Mouse (Mus musculus) forelimb bud, embryonic 11.5 days (tissue): ENCODE measurements around the gene Usp44.

Source experiments
- DNase-seq: peaks from one replicate; pipeline ENCODE4 v3.0.0-alpha.2; 2012; ENCODE audit warnings: low read depth, low spot score

Gene Usp44

DNA sequence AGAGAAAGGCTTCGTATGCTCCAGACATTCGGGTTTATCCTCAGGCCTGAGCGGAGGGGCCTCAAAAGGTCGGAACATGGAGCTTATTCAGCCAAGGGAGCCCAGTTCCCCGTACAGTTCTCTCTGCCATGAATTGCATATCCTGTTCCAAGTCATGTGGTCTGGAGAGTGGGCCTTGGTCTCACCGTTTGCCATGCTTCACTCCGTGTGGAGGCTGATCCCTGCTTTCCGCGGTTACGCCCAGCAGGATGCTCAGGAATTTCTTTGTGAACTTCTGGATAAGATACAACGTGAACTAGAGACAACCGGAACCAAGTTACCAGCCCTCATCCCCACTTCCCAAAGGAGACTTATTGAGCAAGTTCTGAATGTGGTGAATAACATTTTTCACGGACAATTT, 15.4 kb downstream of the Usp44 start:
- no peak for DNase-seq

DNA sequence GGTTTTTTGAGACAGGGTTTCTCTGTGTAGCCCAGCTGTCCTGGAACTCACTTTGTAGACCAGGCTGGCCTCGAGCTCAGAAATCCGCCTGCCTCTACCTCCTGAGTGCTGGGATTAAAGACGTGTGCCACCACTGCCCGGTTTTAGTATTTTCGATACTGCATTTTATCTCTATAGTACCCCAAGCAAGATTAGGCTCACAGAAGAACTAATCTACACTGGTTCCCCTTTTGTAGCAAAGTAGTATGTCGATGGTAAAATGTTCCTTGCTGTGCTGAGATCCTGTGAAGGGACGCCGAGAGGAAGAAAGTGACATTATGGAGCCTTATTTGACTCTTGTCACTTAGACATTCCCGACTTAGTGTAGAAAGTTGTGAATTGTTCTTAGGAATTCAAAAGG, 23.8 kb downstream of the Usp44 start:
- no peak for DNase-seq

DNA sequence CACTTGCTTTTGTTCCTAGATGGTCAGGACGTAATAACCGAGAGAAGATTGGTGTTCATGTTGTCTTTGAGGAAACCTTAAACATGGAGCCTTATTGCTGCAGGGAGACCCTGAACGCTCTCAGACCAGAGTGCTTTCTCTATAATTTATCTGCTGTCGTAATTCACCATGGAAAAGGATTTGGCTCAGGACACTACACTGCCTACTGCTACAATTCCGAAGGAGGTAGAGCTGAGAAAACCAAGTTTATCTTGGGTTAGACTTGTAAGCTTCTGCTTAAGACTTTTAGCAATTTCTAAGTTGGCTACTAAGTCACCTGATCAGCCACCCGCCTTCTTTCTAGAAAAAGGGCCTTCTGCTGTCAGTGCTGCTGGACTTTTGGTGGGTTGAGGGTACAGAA, 24.7 kb downstream of the Usp44 start:
- no peak for DNase-seq

DNA sequence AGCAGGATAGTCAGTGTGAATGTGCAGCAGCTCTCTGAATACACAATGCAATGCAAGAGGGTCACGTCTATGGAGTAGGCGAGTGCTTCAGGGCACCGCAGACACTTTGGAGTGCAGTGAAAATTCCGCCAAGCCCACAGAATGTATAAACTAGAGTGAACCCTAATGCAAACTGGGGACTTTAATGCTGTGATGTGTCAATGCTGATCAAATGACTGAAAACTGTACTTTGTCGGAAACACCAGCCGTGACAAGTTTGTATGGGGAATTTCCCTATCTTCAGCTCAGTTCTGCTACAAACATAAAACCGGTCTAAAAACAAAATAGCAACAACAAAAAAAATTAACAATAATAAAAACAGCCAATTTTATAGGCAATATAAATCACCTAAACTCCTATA, 37.0 kb downstream of the Usp44 start:
- no peak for DNase-seq

DNA sequence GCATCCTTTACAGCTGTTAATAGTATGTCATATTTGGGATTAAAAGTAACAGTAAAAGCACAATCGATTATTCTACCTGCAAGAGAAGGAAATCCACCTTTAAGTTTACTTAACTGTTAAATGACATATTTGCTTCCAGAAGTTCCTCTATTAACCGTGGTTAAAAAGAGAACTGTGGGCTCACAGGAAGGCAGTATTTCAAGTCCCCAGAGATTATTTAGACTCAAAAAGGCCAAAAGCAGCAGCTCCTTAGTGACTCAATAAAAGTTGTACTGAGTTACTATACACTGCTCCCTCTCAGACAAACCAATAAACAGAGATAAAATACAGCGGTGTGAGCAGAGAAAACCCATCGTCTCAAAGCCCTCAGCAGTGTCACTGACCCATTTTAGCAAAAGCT, 37.5 kb downstream of the Usp44 start:
- no peak for DNase-seq

DNA sequence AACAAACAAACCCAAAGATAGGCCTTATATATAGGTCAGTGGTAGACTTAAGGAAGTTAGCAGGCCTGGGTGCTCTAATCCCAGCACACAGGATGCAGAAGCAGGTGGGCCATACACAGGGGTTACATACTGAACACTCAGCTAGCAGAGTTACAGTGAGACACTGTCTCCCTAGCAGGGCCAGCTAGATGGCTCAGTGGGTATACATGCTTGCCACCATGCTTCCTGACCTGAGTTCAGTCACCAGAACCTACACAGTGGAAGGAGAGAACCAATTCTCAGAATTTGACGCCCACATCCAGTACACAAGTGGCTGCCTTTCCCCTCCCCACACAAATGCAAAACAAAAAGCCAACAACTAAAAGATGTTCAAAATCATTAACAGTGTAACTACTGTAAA, 45.4 kb downstream of the Usp44 start:
- DNase-seq = no peak

DNA sequence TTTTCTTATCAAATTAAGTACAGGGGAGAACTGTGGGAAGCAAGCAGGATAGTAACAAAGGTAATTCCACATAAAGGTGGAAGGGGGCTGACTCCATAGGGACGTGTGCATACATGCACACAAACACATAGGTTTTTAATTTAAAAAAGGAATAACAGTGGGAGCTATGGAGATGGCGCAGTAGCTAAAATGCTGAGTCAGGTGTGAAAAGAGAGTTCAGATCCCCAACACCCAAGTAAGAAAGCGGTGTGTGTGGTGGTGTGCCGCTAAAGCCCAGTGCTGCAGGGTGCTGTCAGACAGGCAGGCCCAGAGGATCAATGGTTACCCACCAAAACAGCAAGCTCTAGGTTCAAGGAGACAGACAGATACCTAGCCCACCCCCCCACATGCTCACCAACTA, 47.4 kb downstream of the Usp44 start:
- DNase-seq = no peak

DNA sequence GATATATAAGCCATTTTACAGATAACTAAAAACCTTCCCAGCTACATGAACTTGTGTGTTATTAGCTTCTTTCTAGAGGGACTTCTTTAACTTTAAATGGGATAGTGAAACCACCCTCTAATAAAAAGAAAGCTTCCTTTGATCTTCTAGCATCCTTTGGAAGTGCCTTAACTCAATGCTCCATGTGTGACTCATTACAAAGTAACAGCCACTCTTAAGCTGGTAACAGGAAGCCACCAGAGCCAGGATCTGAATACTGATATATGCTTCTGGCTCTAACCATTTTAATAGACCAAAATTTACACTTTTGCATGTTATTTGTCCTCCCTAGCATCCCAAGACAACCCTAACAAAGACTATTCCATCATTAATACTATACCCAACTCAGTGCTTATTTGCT, 50.6 kb downstream of the Usp44 start:
- no peak for DNase-seq

DNA sequence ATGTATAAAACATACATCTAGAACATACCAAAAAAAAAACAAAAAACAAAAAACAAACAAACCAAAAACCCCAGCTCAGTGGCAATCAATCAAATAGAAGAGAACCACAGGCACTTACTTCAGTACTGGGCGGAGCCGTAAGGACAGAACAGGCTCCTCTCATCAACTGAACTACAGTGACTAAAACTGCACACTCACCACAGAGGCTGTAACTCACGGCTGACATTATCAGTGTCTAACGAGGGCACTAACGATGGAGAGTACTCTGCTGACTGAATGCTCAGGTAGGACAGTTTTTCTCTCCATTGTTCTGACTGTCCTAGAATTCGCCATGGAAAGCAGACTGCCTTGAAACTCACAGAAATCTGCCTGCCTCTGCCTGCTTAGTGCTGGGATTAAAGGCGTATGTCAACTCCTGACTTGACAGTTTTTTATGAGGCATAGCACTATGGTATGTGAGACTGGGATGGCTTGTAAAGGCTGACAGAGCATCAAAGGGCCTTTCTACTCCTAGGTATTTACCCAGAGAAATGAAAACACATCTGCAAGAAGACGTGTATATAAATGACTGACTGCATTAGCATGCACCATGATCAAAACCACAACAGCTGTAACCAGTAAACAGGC, 51.5 kb downstream of the Usp44 start:
- DNase-seq = no peak

DNA sequence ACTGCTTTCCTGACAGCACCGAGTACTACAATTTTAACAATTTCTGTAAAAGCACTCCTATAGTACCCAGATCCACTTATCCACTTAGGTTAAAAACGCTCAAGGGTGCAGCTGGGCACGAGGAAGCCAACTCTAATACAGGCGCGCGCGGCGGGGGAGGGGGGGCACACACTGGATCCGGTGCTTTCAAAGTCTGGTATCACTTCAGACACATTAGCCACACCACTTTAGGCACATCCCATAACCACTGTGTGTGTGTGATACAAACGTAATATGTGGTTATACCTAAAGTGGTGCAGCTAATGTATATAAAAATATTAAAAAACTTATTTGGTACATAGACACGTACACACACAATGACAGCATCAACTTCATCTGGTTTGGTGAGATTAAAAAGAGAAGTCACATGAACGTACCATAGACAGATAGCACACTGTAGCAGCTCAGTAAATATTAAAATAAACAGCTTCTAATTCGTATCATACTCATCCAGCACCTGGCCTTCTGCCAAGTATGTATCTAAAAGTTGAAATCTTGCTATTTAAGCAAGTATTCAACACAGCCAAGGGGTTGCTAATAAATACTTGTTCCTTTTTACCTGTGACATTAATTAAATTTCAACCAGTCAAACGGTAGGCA, 54.6 kb downstream of the Usp44 start:
- DNase-seq = no peak

DNA sequence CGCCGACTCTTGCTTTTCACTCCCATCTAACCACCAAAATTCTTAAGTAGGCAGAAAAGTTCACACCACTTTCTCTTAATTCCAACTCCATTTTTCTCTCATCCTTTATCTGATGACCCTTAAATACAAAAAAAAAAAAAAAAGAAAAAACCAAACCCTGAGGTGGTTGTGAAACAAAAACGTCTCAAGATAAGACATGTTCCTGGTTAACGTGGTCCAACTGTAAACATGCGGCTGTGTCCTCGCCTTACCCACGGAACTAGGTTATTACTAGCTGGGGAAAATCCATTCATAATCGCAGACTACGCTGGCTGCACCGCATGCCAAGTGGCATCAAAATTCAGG, 57.2 kb downstream of the Usp44 start:
- no peak for DNase-seq

DNA sequence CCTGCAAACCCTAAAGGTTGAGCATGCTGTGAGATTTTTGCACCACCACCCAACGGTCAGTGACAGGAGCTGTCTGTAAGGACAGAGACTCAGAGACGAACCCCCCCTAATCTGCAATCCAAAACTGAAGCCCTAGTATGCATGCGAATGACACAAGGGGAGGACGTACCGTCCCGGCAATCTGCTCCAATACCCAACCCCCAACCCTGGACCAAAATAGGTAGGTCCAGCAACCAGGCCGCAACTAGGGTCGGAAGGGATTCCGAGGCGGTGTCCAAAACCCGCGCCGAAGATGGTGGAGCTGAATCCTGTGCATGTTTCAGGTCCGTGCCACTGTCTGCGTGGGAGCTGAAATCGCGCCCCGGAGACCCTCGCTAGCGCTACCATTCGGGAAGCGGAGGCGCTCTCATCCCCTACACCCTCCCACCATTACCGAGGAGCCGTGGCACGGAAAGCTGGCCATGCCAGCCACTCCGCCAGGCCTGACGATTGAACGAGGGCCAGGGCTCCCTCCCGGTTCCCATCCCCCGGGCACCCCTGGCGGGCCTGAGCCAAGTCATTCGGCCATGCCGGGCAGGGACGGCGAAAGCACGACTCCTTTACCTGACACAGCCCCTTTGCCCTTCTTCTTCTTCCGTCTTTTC, 57.7 kb downstream of the Usp44 start:
- DNase-seq = peak; percentile 17

DNA sequence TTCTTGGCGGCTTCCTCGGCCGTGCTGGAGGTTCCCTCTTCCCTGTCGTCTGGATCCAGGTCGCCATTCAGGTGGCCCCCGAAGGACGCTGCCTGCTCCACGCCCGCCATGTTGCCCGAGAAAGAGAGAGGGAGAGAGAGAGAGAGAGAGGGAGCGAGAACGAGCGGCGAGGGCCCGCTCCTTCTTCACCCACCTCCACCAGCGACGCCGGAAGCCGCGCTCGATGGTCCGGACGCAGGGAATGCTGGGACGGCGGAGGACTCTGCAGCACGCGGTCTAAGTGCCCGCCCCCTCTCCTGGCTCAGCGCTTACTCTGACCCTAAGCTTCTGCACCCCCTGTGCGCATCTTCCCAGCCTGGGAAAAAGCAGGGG, 58.2 kb downstream of the Usp44 start:
- DNase-seq = peak; percentile 86

DNA sequence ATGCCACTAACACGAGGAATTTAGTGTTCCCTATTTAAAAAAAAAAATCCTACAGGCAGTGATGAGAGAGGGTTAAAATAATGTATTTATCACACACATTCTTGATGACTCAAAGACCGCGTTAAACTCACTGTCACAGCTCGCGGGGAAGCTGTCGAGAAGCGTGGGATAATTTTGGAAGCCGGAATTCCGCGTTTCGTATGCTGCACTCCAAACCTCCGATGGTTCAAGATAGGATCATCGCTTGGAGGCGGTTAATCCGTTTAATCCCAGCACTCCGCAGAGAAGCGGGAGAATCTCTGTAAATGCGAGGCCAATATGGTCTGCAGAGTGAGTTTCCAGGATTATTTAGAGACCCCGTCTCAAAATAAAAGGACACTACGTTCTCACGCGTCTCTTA, 58.6 kb downstream of the Usp44 start:
- DNase-seq = no peak

DNA sequence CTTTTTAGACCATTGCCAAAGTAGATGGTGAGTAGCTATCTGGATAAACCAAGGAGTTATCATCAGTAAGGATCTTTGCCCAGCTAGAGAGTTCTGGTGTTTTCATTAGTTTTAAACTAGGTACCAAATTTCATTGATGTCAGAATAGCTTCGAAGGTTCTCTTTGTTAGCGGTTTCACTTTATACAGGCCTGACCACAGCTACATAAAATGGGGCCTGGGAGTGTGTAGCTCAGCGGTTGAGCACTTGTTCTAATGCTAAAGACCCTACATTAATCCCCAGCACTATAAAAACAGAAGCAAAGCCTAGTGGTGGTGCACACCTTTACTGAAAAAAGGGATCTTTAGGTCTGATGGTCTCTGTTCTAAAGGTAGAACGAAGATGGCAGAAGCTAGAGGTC, 59.2 kb downstream of the Usp44 start:
- DNase-seq = no peak

DNA sequence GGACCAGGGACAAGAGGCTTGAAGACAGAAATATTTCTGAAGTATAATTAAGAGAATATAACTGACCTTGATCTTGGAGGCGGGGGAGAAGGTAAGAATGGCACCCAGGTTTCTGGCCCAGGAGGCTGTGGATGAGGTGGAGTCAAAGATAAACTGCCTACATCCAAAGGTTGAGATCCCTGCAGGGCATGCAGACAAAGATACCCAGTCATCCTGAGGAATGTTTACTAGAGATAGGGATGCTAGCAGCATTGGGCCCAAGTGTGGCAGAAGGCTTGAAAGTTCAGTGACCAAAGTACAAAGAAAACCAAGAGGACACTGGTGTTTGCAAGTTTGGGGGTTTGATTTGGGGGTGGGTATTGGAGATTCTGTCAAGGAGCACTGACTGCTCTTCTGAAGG, 59.7 kb downstream of the Usp44 start:
- DNase-seq = no peak

DNA sequence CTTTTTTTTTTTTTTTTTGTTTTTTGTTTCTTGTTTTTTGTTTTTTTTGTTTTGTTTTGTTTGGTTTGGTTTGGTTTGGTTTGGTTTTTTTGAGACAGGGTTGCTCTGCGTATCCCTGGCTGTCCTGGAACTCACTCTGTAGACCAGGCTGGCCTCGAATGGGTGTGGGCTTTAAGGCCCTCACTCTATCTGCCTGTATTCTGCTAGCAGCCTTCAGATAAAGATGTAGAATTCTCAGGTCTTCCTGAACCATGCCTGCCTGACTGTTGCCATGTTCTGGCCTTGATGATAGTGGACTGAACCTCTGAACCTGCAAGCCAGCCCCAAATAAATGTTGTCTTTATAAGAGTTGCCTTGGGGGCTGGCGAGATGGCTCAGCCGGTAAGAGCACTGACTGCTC, 61.2 kb downstream of the Usp44 start:
- no peak for DNase-seq

DNA sequence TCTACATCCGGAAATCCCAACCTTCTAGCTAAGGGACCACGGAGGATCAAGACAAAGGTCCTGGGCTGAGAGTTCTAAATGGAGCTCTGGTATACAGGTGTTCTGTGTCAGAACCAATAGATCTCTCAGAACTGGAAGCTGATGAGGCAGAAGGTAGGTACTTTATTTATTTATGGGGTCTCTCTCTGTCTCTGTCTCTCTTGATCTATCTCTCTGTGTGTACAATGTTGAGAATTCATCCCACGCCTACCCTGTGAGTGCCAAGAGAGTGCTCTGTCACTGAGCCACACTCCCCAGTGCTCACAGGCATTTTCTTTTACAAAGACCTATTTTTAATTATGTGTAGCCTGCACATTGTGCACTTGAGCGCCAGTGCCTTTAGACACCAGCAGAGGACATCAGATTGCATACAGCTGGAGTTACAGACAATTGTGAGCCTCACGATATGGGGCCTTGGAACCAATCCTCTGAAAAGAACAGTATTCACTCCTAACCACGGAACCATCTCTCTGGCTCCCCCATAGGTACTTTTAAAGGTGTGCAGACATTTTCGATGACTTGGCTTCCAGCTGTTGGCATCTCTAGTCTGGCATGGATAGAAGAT, 65.8 kb downstream of the Usp44 start, which contains the start of gene Metap2:
Gene Metap2 (minus strand): TSS at position 51 of the 604 bp plus-strand sequence.
- no peak for DNase-seq

DNA sequence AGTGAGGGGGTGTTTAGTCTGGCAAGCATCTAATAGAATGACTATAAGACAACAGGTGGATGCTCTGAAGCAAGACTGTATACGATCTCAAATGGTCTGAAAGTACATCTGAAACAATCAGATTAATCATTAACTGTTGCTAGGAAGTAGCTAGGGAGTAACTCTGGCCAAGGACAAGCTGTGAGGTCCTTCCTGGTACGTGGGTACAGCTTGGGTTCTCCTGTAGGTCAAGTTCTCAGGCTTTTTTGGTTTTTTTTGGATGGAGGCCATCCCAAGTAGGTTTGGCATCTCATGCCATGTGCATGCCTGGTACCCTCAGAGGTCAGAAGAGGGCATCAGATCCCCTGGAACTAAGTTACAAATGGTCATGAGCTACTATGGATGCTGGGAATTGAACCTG, 67.9 kb downstream of the Usp44 start:
- DNase-seq = no peak

DNA sequence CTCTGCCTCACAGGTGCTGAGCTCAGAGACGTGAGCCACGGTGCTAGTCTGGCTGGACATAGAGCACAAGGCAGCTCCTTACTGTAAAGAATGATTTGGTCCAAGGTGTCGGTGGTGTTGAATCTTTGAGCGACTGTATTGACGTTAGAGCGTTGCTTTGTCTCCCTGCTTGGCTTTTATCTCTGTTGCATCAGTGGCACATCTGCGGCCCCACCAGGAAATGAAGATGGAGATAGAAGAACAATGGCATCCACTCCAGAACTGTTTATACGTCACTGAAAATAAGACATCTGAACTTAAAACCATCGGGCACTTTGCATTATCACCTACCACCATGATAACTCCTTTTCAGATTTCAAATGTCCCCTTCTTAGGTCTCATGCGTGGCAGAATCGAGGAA, 68.6 kb downstream of the Usp44 start:
- DNase-seq = no peak

DNA sequence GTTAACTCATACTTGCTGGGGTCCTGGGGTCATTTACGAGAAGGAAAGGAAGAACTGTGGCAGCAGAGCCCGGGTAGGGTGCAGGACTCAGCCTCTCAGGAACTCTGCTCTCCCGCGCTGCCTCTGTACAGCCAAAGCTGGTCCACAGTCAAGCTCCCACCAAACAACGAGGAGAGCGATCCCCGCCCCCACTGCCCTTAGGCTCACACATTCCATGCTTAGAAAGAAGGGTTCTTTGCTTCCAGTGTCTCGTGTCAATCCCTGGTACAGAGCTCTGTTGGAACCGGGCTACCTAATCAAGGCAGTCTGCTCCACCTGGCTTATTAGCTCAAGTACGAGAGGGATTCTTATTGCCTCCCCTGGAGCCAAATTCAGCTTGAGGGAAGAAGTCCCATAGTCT, 76.0 kb downstream of the Usp44 start:
- peak; percentile 58 for DNase-seq
